Mouse (Mus musculus): ENCODE measurements around the gene Gm45799.

DNA sequence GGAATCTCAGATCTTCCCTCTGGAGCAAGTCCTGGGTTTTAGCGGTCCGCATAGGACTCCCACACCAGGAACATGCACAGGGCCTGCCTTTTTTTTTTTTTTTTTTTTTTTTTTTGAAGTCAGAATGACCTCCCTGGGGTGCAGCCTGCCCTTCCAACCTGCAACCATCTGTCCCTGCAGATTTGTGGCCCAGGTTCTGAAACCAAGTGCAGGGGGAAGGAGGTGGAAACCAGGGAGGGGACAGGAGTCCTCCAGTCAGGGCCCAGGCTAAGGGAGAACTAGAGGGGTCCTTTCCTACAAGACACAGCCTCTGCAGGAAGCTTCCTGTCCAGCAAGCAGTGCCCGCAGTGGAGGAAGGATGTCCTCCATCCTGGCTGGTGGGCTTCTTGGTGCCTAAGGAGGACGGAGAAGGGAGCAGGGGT lies 7.8 kb upstream of the Gm45799 start:
- no peak for TF ChIP-seq GATA1 (IDR thresholded peaks at IDR 0.05; ENCODE audit: borderline replicate concordance, low read length)
- TF ChIP-seq FLI1 (IDR thresholded peaks at IDR 0.05; ENCODE audit: low read length), result no peak

Data from megakaryocyte, embryonic 14.5 days (primary cell).